Mouse (Mus musculus): ENCODE measurements around the gene Slc6a12.

DNA sequence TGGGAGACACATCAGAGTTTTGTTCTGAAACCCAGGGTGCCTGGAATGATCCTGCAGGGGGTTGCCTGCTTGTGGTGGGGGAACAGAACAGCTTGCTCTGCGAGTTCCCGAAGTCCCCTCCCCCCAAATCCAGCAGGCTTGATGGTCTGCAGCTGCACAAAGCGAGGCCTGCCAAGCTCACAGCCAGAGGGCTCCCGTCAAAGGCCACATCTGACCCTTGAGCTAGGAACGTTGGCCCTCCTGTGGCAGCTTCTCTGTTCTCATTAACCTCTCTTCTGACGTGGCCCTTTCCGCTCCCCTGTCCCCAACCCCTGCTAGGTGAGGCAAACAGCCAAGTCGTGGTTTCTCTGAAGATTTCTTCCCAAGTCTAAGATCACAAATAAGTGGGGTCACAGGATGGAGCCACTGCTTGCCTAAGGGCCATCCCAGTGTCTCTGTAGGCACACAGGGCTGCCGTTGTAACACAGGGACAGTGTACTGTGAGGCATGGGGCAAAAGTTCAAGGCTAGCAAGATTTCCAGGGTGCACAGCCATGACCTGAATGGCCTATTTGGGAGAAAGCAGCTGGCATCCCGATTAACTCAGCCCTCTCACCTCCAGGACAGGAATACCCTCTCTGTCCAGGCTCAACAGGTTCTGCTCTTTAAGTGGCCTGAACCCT, 12.9 kb upstream of the Slc6a12 start:
- TF ChIP-seq CTCF (IDR thresholded peaks at IDR 0.05; ENCODE audit: low read depth) (no peak), EP300 (IDR thresholded peaks at IDR 0.05; ENCODE audit: low read depth) (no peak)
